Mouse (Mus musculus) cortical plate, adult 2 months (tissue): ENCODE results near the gene Slc8b1.

Experiments
- CTCF ChIP-seq: fragments of 200-500 bp; IDR thresholded peaks from 2 replicates; pipeline ENCODE4 v1.5.1; 2011; ENCODE audit warnings: mild to moderate bottlenecking, control low read depth, low read length; ENCODE audit not compliant: insufficient read depth; ENCODE audit errors: extremely low read depth
- POLR2A ChIP-seq: fragments of 200-500 bp; IDR thresholded peaks from 2 replicates; pipeline ENCODE4 v1.6.1; 2011; ENCODE audit warnings: mild to moderate bottlenecking, low read length, control low read depth; ENCODE audit not compliant: insufficient read depth; ENCODE audit errors: extremely low read depth

GRCm38 (mm10) chr5:120570289-120570897, 59.4 kb downstream of the Slc8b1 start:
- TF ChIP-seq CTCF (no peak), POLR2A (no peak)
